Mouse (Mus musculus) MEL (cell line): ENCODE measurements at regions not wholly inside any gene's neighbourhood (a gene's known extent, or its start where the extent isn't known, plus 50 kb on each side); places are given as distances from the start of the nearest gene placed in this dataset.

Source experiments
- MAX ChIP-seq: IDR thresholded peaks from 2 replicates; pipeline ENCODE4 v1.6.1; 2011; ENCODE audit warnings: low read length, improper control_type of control experiment
- POLR2A ChIP-seq, 2 experiments: IDR thresholded peaks; 2 replicates each; pipeline ENCODE4 v1.6.1; 2011 to 2012; ENCODE audit warnings: low read length in 2 of 2, mild to moderate bottlenecking in 2 of 2, control low read depth in 1 of 2, improper control_type of control experiment in 1 of 2, low read depth in 1 of 2, moderate library complexity in 1 of 2; ENCODE audit not compliant: control insufficient read depth in 1 of 2, insufficient read depth in 1 of 2, poor library complexity in 1 of 2

GRCm38 (mm10) chr16:93130622-93131021 is 304.7 kb upstream of the Runx1 start:
- TF ChIP-seq POLR2A (IDR thresholded peaks at IDR 0.05; ENCODE audit: control insufficient read depth in 1 of 2, insufficient read depth in 1 of 2, low read depth in 1 of 2, low read length in 2 of 2, poor library complexity in 1 of 2) (no peak), MAX (no peak)
